Mouse (Mus musculus) hindbrain, embryonic 15.5 days (tissue): Measurements from ENCODE around the gene Gtsf1l. TPM values are rescaled to one million over a fixed set of nuclear protein-coding genes. Genes with fewer than 3 reads are reported as not detected.
A peak's percentile ranks its signal among the peaks of the same experiment; 100 is the strongest.

Experiments used
- ATAC-seq: fragments of 200-750 bp; cut with Nextera tagmentation; 2 replicates; pipeline ENCODE4 v1.8.0; 2017; ENCODE audit warnings: low read depth, moderate number of reproducible peaks, moderate TSS enrichment; ENCODE audit not compliant: low FRiP score
- H3K27ac ChIP-seq: fragments of 300-500 bp; sonication (generic); replicated peaks from 2 replicates; pipeline ENCODE4 v1.5.1; 2015; ENCODE audit warnings: mild to moderate bottlenecking, inconsistent platforms
- H3K27me3 ChIP-seq: fragments of 300-500 bp; sonication (generic); 2 replicates; pipeline ENCODE4 v1.6.1; 2015; ENCODE audit warnings: control low read depth, inconsistent platforms
- H3K36me3 ChIP-seq: fragments of 300-500 bp; sonication (generic); 2 replicates; pipeline ENCODE4 v1.6.1; 2015; ENCODE audit warnings: control low read depth, inconsistent platforms
- H3K4me1 ChIP-seq: fragments of 300-500 bp; sonication (generic); replicated peaks from 2 replicates; pipeline ENCODE4 v1.6.1; 2015; ENCODE audit warnings: control low read depth, inconsistent platforms
- H3K4me2 ChIP-seq: fragments of 300-500 bp; sonication (generic); 2 replicates; pipeline ENCODE4 v1.6.1; 2015; ENCODE audit warnings: moderate library complexity, mild to moderate bottlenecking, inconsistent platforms
- H3K4me3 ChIP-seq: fragments of 300-500 bp; sonication (generic); 2 replicates; pipeline ENCODE4 v1.5.1; 2015; ENCODE audit warnings: mild to moderate bottlenecking, inconsistent platforms
- H3K9ac ChIP-seq: fragments of 300-500 bp; sonication (generic); 2 replicates; pipeline ENCODE4 v1.6.1; 2015; ENCODE audit warnings: inconsistent platforms
- H3K9me3 ChIP-seq: fragments of 300-500 bp; sonication (generic); 2 replicates; pipeline ENCODE4 v1.6.1; 2016; ENCODE audit warnings: control low read depth, inconsistent platforms
- WGBS: fragments of 180-500 bp; shearing (Covaris S2); methylation state at CpG from one replicate; pipeline ENCODE4 v1.1.7; 2015; 5-methylcytosine and 5-hydroxymethylcytosine counted together
- polyA plus RNA-seq: library from polyadenylated mRNA; unstranded; fragments of >200 nt; fragmentation: Nextera tagmentation; extraction: Ambion mirVana; gene quantifications from 2 replicates; pipeline ENCODE4 v1.2.1, GENCODE M21; 2015

Gtsf1l gene
- polyA plus RNA-seq, 1 experiment from 2014 or later: not detected

DNA sequence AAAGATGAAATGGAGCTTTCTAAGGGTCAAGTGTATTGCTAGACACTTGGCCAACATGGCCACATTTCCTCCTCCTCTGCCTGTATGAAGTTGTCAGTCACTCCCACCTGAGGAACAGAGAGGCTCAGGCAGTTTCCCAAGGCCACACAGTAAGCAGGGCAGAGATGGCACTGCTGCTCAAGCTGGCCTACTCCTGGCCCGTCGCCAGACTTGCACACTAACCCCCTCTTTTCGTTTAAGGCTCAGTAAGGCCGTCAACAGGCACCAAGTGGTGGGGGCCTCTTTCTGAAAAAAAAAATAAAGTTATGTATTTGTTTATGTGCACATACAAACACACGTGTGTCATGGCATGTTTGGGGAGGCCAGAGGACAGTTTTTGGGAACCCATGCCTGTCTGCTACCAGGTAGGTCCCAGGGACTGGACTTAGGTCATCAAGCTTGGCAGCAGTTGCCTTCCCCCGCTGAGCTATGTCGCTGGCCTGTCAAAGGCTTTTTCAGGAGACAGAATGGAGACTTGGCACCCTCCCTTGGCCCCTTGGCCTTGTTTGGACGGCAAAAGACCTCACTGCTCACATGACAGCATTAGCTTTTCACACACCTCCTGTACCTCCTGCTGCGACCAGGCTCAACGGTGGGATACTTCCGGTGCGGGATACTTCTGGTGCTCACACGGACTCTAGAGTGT is 16.6 kb upstream of the Gtsf1l start:
- no peak overlapping the region for H3K9ac ChIP-seq
- H3K4me1 ChIP-seq: peaks cover 18% of the 10 kb centered on the region
- WGBS: 72% methylated on average over 13 of the region's 13 CpGs
- 0 out of 2 replicates have a peak, but pooled peaks cover 7% of the 10 kb centered on the region for H3K27me3 ChIP-seq
- H3K4me2 ChIP-seq: no peak overlapping the region
- no peak for ATAC-seq
- no peaks in the 10 kb centered on the region for H3K9me3 ChIP-seq
- no peak overlapping the region for H3K27ac ChIP-seq
- no peaks in the 10 kb centered on the region for H3K36me3 ChIP-seq
- H3K4me3 ChIP-seq: no peak overlapping the region

DNA sequence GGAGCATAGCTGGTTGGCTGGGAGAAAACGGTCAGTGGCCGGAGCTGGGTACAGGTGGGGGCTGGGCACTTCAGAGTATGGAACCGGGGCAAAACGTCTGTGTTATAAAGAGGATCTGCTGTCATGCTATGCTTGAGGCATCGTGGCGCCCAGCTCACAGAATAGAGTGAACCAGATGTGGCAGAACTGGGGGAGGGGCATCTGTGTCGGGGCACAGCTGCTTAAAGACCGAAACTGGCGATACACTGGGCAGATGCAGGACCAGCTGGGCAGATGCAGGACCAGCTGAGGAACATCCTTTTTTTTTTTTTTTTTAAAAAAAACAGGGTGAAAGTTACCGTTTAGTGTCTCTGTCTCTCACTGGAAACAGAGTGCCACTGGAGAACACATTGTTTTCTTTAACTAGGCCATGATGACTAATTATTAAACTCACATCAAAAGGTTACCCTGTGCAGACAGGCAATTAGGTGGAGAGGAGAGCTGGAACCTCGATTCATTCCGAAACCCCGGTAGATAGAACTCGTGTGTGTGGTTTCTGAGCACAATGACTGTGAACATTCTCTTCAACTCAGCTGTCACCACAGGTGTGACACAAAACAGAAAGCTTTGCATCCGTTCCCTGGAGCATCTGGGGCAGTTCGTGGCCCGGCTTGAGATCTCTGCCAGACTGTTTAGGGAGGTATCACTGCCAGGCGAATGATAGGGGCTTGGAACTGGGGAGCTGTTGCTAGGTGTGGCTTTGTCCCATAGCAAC is 15.4 kb upstream of the Gtsf1l start:
- no peak overlapping the region for H3K4me3 ChIP-seq
- H3K4me1 ChIP-seq: peaks cover 10% of the 10 kb centered on the region
- no peaks in the 10 kb centered on the region for H3K9me3 ChIP-seq
- no peak overlapping the region for H3K9ac ChIP-seq
- H3K4me2 ChIP-seq: no peak overlapping the region
- 58% methylated on average over 18 of the region's 18 CpGs for WGBS
- H3K36me3 ChIP-seq: no peaks in the 10 kb centered on the region
- no peak for ATAC-seq
- 0 out of 2 replicates have a peak, but pooled peaks cover 7% of the 10 kb centered on the region for H3K27me3 ChIP-seq
- no peak overlapping the region for H3K27ac ChIP-seq

DNA sequence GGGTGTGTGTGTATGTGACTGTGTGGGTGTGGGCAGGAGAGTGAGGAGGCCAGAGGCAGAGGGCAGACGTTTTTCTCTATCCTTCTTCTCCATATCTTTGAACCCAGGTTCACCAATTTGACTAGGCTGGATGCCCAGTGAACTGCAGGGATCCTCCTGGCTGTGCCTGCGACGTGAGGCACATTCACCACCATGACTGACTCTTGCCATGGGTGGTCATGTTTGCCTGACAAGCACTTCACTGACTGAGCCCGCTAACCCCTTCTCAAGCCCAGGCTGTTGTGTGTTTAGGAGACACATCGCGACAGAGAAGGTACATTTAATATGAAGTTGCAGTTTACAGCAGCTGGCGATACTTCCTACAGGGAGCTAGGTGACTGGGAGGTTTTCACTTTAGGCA is 14.6 kb upstream of the Gtsf1l start:
- Histone ChIP-seq H3K27ac (no peak overlapping the region), H3K9ac (no peak overlapping the region), H3K4me3 (no peak overlapping the region), H3K9me3 (no peaks in the 10 kb centered on the region), H3K36me3 (no peaks in the 10 kb centered on the region), H3K27me3 (0 out of 2 replicates have a peak, but pooled peaks cover 7% of the 10 kb centered on the region), H3K4me1 (peaks cover 9% of the 10 kb centered on the region), H3K4me2 (no peak overlapping the region)
- 47% methylated on average over 7 of the region's 7 CpGs for WGBS
- 0 out of 2 replicates have a peak, but pooled peaks have one; percentile 27 for ATAC-seq

DNA sequence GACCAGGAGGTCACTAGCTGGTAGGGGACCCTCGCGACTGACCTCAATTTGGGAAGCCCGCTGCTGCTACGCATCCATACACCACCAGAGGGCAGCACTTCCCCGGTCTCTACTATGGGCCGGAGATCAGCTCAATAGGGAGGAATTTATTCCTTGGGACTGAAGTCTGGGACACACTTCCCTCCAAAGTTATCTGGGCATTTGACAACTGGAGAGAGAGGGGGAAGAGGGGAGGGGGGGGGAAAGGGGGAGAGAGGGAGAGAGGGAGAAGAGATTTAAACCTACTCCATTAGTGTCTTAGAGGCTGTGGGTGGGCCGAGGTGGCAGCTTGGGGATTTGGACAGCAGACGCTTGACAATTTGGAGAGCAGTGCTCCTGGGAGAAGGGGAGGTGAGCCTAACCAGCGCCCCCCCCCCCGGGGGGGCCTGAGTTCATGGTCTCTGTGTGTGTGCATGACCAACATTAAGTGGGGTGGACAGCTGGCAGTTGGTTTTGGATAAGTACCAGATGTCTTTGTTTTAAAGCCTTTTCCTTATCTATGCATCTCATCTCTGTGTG is 14.1 kb upstream of the Gtsf1l start:
- Histone ChIP-seq H3K27ac (no peak overlapping the region), H3K9ac (no peak overlapping the region), H3K4me3 (no peak overlapping the region), H3K27me3 (0 out of 2 replicates have a peak, but pooled peaks cover 7% of the 10 kb centered on the region), H3K36me3 (no peaks in the 10 kb centered on the region), H3K4me1 (peaks cover 9% of the 10 kb centered on the region), H3K9me3 (no peaks in the 10 kb centered on the region), H3K4me2 (no peak overlapping the region)
- 0 out of 2 replicates have a peak, but pooled peaks have one; percentile 40 for ATAC-seq
- 7% methylated on average over 10 of the region's 10 CpGs for WGBS

DNA sequence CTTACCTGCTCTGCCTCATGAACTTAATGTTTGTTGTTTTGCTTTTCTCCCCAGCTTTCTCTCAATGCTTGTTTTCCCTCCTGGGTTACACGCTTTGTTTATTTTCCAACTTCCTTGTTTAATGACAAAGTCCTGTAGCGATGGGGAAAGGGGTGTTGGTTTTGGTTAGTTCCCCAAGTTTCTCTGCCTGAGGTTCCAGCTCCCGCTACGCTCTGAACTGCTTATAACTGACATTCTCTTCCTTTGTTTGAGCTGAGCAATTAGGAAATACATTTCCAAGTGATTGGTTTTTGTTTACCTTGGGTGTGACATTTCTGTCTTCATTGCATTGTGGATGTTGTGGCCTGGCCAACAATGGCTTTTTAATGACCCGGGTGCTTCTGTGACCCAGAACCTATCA is 12.9 kb upstream of the Gtsf1l start:
- 0 out of 2 replicates have a peak, but pooled peaks cover 4% of the 10 kb centered on the region for H3K27me3 ChIP-seq
- 70% methylated on average over 5 of the region's 5 CpGs for WGBS
- H3K9me3 ChIP-seq: no peaks in the 10 kb centered on the region
- no peak for ATAC-seq
- H3K4me1 ChIP-seq: peaks cover 9% of the 10 kb centered on the region
- no peaks in the 10 kb centered on the region for H3K36me3 ChIP-seq
- H3K9ac ChIP-seq: no peak overlapping the region
- no peak overlapping the region for H3K4me2 ChIP-seq
- no peak overlapping the region for H3K4me3 ChIP-seq
- no peak overlapping the region for H3K27ac ChIP-seq

- H3K27ac ChIP-seq: no peak overlapping the region
- H3K9me3 ChIP-seq: no peaks in the 10 kb centered on the region
- 0 out of 2 replicates have a peak, but pooled peaks cover under 1% of the 10 kb centered on the region for H3K27me3 ChIP-seq
- no peak overlapping the region for H3K4me3 ChIP-seq
- H3K36me3 ChIP-seq: no peaks in the 10 kb centered on the region
- ATAC-seq: no peak
- no peak overlapping the region for H3K4me2 ChIP-seq
- no peak overlapping the region for H3K9ac ChIP-seq
- peaks cover 9% of the 10 kb centered on the region for H3K4me1 ChIP-seq
- WGBS: 41% methylated on average over 8 of the region's 8 CpGs
Observed at GRCm38 (mm10) chr2:163099919-163100318, 12.3 kb upstream of the Gtsf1l start.

GRCm38 (mm10) chr2:163095784-163096183 is 8.1 kb upstream of the Gtsf1l start:
- Histone ChIP-seq H3K27me3 (no peaks in the 10 kb centered on the region), H3K4me2 (no peak overlapping the region), H3K4me1 (no peaks in the 10 kb centered on the region), H3K36me3 (no peaks in the 10 kb centered on the region), H3K9me3 (no peaks in the 10 kb centered on the region), H3K9ac (no peak overlapping the region), H3K27ac (no peak overlapping the region), H3K4me3 (no peak overlapping the region)
- ATAC-seq: no peak
- WGBS: 65% methylated on average over 3 of the region's 3 CpGs

DNA sequence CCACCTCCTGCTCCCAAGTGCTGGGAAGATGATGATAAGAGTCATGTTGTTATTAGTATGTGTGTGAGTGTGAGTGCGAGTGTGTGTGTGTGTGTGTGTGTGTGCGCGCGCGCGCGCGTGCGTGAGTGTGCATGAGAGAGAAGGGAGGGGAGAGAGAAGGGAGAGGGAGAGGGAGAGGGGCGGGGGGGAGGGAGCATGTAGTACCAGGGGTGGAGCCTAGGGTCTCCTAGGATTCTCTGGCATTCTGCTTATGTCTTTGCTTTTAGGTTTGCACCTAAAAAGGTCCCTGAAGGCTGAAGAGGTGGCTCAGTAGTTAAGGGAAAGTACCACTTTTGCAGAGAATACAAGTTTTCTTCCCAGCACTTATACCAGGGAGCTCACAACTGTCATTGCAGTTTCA is 7.3 kb upstream of the Gtsf1l start:
- no peak overlapping the region for H3K4me3 ChIP-seq
- no peaks in the 10 kb centered on the region for H3K9me3 ChIP-seq
- no peaks in the 10 kb centered on the region for H3K27me3 ChIP-seq
- no peak for ATAC-seq
- no peak overlapping the region for H3K4me2 ChIP-seq
- H3K9ac ChIP-seq: no peak overlapping the region
- H3K27ac ChIP-seq: no peak overlapping the region
- H3K36me3 ChIP-seq: no peaks in the 10 kb centered on the region
- WGBS: 93% methylated on average over 9 of the region's 10 CpGs
- H3K4me1 ChIP-seq: no peaks in the 10 kb centered on the region

DNA sequence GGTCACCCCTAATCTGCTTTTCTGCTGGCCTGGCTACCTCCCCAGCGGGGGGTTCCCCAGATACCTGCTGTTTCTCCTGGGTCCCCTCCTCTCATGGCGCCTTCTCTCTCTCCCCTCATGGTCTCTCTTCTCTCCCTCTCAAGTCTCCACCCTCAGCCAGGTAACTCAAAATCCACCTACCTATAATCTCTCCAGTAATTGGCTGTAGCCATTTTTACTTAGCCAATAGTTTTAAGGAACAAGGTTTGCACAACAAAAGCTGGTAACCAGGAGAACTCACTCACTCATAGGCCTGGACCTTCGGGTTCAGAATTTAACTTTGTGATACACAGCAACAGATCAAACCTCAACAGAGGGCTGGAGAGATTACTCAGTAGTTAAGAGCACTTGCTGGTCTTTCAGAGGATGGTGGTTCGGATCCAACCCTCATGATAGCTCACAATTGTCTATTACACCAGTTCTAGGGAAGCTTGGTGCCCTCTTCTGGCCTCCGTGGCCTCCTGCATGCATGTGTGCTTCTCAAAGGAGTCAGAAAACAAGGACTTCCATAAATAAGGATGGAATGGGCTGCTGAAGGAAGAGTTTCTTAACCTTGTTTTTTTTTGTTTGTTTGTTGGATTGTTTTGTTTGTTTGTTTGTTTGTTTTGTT is 1.9 kb upstream of the Gtsf1l start:
- no peak overlapping the region for H3K9ac ChIP-seq
- H3K4me3 ChIP-seq: no peak overlapping the region
- no peak overlapping the region for H3K4me2 ChIP-seq
- H3K9me3 ChIP-seq: no peaks in the 10 kb centered on the region
- no peak for ATAC-seq
- H3K36me3 ChIP-seq: no peaks in the 10 kb centered on the region
- WGBS: 74% methylated on average over 5 of the region's 5 CpGs
- no peaks in the 10 kb centered on the region for H3K27me3 ChIP-seq
- no peak overlapping the region for H3K27ac ChIP-seq
- no peaks in the 10 kb centered on the region for H3K4me1 ChIP-seq

DNA sequence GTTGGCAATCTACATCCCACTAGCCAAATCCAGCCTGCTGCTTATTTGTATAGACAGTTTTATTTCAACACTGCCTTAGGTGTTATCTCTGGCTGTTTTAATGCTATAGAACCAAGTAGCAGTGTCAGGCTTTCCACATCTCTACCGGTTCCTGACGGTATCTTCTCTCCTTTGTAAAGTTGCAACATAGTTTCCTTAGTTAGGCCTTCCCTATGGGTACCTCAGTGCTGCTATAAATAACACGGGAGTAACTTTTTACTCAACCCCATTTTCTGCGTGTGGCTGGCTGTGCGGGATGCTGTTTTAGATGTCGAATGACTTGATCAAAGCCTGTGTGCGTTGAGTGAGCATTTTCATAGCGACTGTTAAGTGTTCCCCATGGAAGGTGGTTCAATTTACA is 1.1 kb downstream of the Gtsf1l start:
- no peaks in the 10 kb centered on the region for H3K36me3 ChIP-seq
- no peak overlapping the region for H3K9ac ChIP-seq
- 81% methylated on average over 8 of the region's 8 CpGs for WGBS
- no peak overlapping the region for H3K27ac ChIP-seq
- H3K4me2 ChIP-seq: no peak overlapping the region
- no peak for ATAC-seq
- H3K9me3 ChIP-seq: no peaks in the 10 kb centered on the region
- no peak overlapping the region for H3K4me3 ChIP-seq
- H3K4me1 ChIP-seq: no peaks in the 10 kb centered on the region
- no peaks in the 10 kb centered on the region for H3K27me3 ChIP-seq

DNA sequence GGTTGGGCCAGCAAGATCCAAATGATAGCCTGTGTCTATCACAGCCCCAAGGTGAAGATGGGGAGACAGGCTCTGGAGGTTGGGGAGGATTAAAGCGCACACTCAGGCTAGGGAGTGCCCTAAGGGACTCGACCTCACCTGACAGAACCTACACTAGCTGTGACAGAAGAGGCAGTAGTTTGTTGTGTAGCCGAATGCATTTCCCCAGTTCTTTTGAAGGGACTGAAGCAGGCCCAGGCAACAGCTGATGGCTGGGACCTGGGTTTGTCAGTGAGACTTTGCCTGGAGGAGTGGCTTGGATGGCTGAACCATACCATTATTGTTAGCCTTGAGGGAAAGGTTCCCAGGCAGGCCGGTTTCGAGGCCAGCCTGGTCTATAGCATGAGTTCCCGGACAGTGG is 2.6 kb downstream of the Gtsf1l start:
- no peaks in the 10 kb centered on the region for H3K36me3 ChIP-seq
- 94% methylated on average over 6 of the region's 6 CpGs for WGBS
- no peaks in the 10 kb centered on the region for H3K27me3 ChIP-seq
- no peak overlapping the region for H3K9ac ChIP-seq
- no peaks in the 10 kb centered on the region for H3K4me1 ChIP-seq
- no peak overlapping the region for H3K4me2 ChIP-seq
- ATAC-seq: no peak
- H3K27ac ChIP-seq: no peak overlapping the region
- H3K4me3 ChIP-seq: no peak overlapping the region
- H3K9me3 ChIP-seq: no peaks in the 10 kb centered on the region

DNA sequence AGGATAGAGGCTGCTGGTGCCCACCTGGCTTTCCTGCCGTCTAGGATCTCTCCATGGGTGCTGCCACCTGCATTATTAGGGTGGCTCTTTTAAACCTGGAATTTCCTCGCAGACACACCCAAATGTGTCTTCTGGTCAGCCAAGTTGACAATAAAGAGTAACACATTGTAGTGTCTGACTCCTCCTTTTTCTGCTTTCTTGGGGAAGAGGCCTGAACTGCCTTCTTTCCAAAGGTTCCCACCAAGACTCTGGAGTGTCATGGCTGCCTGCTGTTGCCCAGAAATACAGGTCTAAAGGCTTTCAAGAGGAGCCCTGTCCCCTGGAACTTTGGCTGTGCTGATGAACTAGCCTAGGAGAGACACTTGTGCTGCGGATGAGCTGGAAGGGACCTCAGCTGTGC is 3.1 kb downstream of the Gtsf1l start:
- WGBS: 97% methylated on average over 3 of the region's 3 CpGs
- no peak overlapping the region for H3K4me2 ChIP-seq
- ATAC-seq: no peak
- H3K4me3 ChIP-seq: no peak overlapping the region
- H3K27ac ChIP-seq: no peak overlapping the region
- no peaks in the 10 kb centered on the region for H3K9me3 ChIP-seq
- no peaks in the 10 kb centered on the region for H3K36me3 ChIP-seq
- H3K27me3 ChIP-seq: no peaks in the 10 kb centered on the region
- H3K9ac ChIP-seq: no peak overlapping the region
- H3K4me1 ChIP-seq: no peaks in the 10 kb centered on the region
